Mouse (Mus musculus) lung, embryonic 15.5 days (tissue): ENCODE data around the gene Hyal2. TPM values are rescaled to one million over a fixed set of nuclear protein-coding genes. Genes with fewer than 3 reads are reported as not detected.
"Not testable (repeated sequence)": the region's sequence is repeated elsewhere in the genome, so short reads cannot be mapped to it uniquely, and the experiment has no call there.

Source experiments
- ATAC-seq: fragments of 200-750 bp; cut with Nextera tagmentation; 2 replicates; pipeline ENCODE4 v1.8.0; 2017; ENCODE audit warnings: moderate number of reproducible peaks, borderline replicate concordance; ENCODE audit not compliant: low FRiP score, low TSS enrichment; ENCODE audit errors: extremely low read depth
- H3K27ac ChIP-seq: fragments of 300-500 bp; sonication (generic); 2 replicates; pipeline ENCODE4 v1.5.1; 2015; ENCODE audit warnings: moderate library complexity, mild to moderate bottlenecking, inconsistent platforms
- H3K27me3 ChIP-seq: fragments of 300-500 bp; sonication (generic); 2 replicates; pipeline ENCODE4 v1.6.1; 2015; ENCODE audit warnings: inconsistent platforms
- H3K36me3 ChIP-seq: fragments of 300-500 bp; sonication (generic); 2 replicates; pipeline ENCODE4 v1.6.1; 2015; ENCODE audit warnings: inconsistent platforms
- H3K4me1 ChIP-seq: fragments of 300-500 bp; sonication (generic); 2 replicates; pipeline ENCODE4 v1.6.1; 2015; ENCODE audit warnings: inconsistent platforms
- H3K4me2 ChIP-seq: fragments of 300-500 bp; sonication (generic); 2 replicates; pipeline ENCODE4 v1.6.1; 2015; ENCODE audit warnings: inconsistent platforms, mild to moderate bottlenecking, moderate library complexity
- H3K4me3 ChIP-seq: fragments of 300-500 bp; sonication (generic); 2 replicates; pipeline ENCODE4 v1.5.1; 2015; ENCODE audit warnings: mild to moderate bottlenecking, inconsistent platforms
- H3K9ac ChIP-seq: fragments of 300-500 bp; sonication (generic); 2 replicates; pipeline ENCODE4 v1.6.1; 2015; ENCODE audit warnings: inconsistent platforms
- H3K9me3 ChIP-seq: fragments of 300-500 bp; sonication (generic); 2 replicates; pipeline ENCODE4 v1.6.1; 2016; ENCODE audit warnings: inconsistent platforms
- WGBS: fragments of 180-500 bp; shearing (Covaris S2); methylation state at CpG from one replicate; pipeline ENCODE4 v1.1.7; 2015; 5-methylcytosine and 5-hydroxymethylcytosine counted together
- polyA plus RNA-seq: library from polyadenylated mRNA; unstranded; fragments of >200 nt; fragmentation: Nextera tagmentation; extraction: Ambion mirVana; gene quantifications from 2 replicates; pipeline ENCODE4 v1.2.1, GENCODE M21; 2015

Hyal2 gene
- polyA plus RNA-seq, 1 experiment from 2014 or later: 105 TPM

- Histone ChIP-seq H3K27me3 (no peaks in the 10 kb centered on the region), H3K9me3 (no peaks in the 10 kb centered on the region), H3K4me2 (peak overlapping the region; percentile 96), H3K4me1 (peaks cover 43% of the 10 kb centered on the region), H3K36me3 (peaks cover 46% of the 10 kb centered on the region), H3K9ac (peak overlapping the region; percentile 85; the same call in 1 of the 2 replicates), H3K4me3 (peak overlapping the region; percentile 78), H3K27ac (0 out of 2 replicates have a peak overlapping the region, but pooled peaks have one; percentile 98)
- 67% methylated on average over 3 of the region's 3 CpGs for WGBS
- ATAC-seq: no peak
Measured at GRCm38 (mm10) chr9:107556346-107556745, 11.4 kb upstream of the Hyal2 start.

GRCm38 (mm10) chr9:107563029-107563581 is 4.6 kb upstream of the Hyal2 start, which contains the start of gene Tusc2:
Tusc2 (plus strand) TSS chr9:107563255.
- WGBS: 2% methylated on average over 46 of the region's 46 CpGs
- ATAC-seq: peak; percentile 93
- Histone ChIP-seq H3K27me3 (no peaks in the 10 kb centered on the region), H3K27ac (peak within 1 kb of the TSS; percentile 56), H3K36me3 (peaks cover 48% of the 10 kb centered on the region), H3K4me1 (peaks cover 38% of the 10 kb centered on the region), H3K4me3 (peak within 1 kb of the TSS; percentile 90), H3K9me3 (no peaks in the 10 kb centered on the region), H3K4me2 (peak within 1 kb of the TSS; percentile 82), H3K9ac (peak within 1 kb of the TSS; percentile 77)

- Histone ChIP-seq H3K4me2 (peak overlapping the region; percentile 82), H3K36me3 (peaks cover 24% of the 10 kb centered on the region), H3K27ac (0 out of 2 replicates have a peak overlapping the region, but pooled peaks have one; percentile 8), H3K4me1 (peaks cover 49% of the 10 kb centered on the region), H3K4me3 (peak overlapping the region; percentile 17)
- not testable (repeated sequence) for H3K27me3 ChIP-seq, H3K9me3 ChIP-seq, H3K9ac ChIP-seq, ATAC-seq
- 43% methylated on average over 5 of the region's 5 CpGs for WGBS
Measured at GRCm38 (mm10) chr9:107565556-107565955, 2.2 kb upstream of the Hyal2 start.

- Histone ChIP-seq H3K27ac (peak overlapping the region; percentile 90), H3K27me3 (no peaks in the 10 kb centered on the region), H3K9ac (no peak overlapping the region), H3K4me2 (peak overlapping the region; percentile 82), H3K4me3 (peak overlapping the region; percentile 17; the same call in 1 of the 2 replicates), H3K4me1 (peaks cover 55% of the 10 kb centered on the region), H3K36me3 (peaks cover 23% of the 10 kb centered on the region), H3K9me3 (no peaks in the 10 kb centered on the region)
- 52% methylated on average over 15 of the region's 15 CpGs for WGBS
- ATAC-seq: no peak
Measured at GRCm38 (mm10) chr9:107566041-107566709, 1.6 kb upstream of the Hyal2 start.

GRCm38 (mm10) chr9:107566855-107567254 is 890 bp upstream of the Hyal2 start:
- peak overlapping the region; percentile 17; the same call in 1 of the 2 replicates for H3K4me3 ChIP-seq
- 72% methylated on average over 3 of the region's 3 CpGs for WGBS
- no peaks in the 10 kb centered on the region for H3K9me3 ChIP-seq
- peaks cover 23% of the 10 kb centered on the region for H3K36me3 ChIP-seq
- no peaks in the 10 kb centered on the region for H3K27me3 ChIP-seq
- H3K4me1 ChIP-seq: peaks cover 60% of the 10 kb centered on the region
- peak; percentile 19 for ATAC-seq
- no peak overlapping the region for H3K9ac ChIP-seq
- H3K27ac ChIP-seq: peak overlapping the region; percentile 90
- peak overlapping the region; percentile 82; the same call in 1 of the 2 replicates for H3K4me2 ChIP-seq

GRCm38 (mm10) chr9:107568331-107569261 is 851 bp downstream of the Hyal2 start:
- H3K4me2 ChIP-seq: peak overlapping the region; percentile 73
- H3K27me3 ChIP-seq: no peaks in the 10 kb centered on the region
- no peaks in the 10 kb centered on the region for H3K9me3 ChIP-seq
- peaks cover 51% of the 10 kb centered on the region for H3K4me1 ChIP-seq
- H3K27ac ChIP-seq: peak overlapping the region; percentile 90
- H3K9ac ChIP-seq: peak overlapping the region; percentile 66
- H3K4me3 ChIP-seq: peak overlapping the region; percentile 73
- WGBS: 0% methylated on average over 41 of the region's 41 CpGs
- peaks cover 33% of the 10 kb centered on the region for H3K36me3 ChIP-seq
- ATAC-seq: peak; percentile 85

GRCm38 (mm10) chr9:107569270-107569669 is 1.5 kb downstream of the Hyal2 start:
- peak overlapping the region; percentile 73 for H3K4me3 ChIP-seq
- no peaks in the 10 kb centered on the region for H3K9me3 ChIP-seq
- peaks cover 36% of the 10 kb centered on the region for H3K36me3 ChIP-seq
- ATAC-seq: peak; percentile 6; the same call in 1 of the 2 replicates
- peak overlapping the region; percentile 90 for H3K27ac ChIP-seq
- H3K27me3 ChIP-seq: no peaks in the 10 kb centered on the region
- H3K9ac ChIP-seq: peak overlapping the region; percentile 66
- H3K4me2 ChIP-seq: peak overlapping the region; percentile 73
- peaks cover 44% of the 10 kb centered on the region for H3K4me1 ChIP-seq
- 0% methylated on average over 23 of the region's 23 CpGs for WGBS

GRCm38 (mm10) chr9:107570016-107570415 is 2.3 kb downstream of the Hyal2 start:
- Histone ChIP-seq H3K27ac (peak overlapping the region; percentile 90), H3K9me3 (no peaks in the 10 kb centered on the region), H3K4me1 (peaks cover 44% of the 10 kb centered on the region), H3K36me3 (peaks cover 38% of the 10 kb centered on the region), H3K4me3 (peak overlapping the region; percentile 73), H3K4me2 (peak overlapping the region; percentile 73), H3K9ac (peak overlapping the region; percentile 66), H3K27me3 (no peaks in the 10 kb centered on the region)
- 20% methylated on average over 13 of the region's 13 CpGs for WGBS
- no peak for ATAC-seq

GRCm38 (mm10) chr9:107570845-107571244 is 3.1 kb downstream of the Hyal2 start:
- WGBS: 74% methylated on average over 21 of the region's 21 CpGs
- Histone ChIP-seq H3K4me1 (peaks cover 48% of the 10 kb centered on the region), H3K36me3 (peaks cover 35% of the 10 kb centered on the region), H3K4me2 (peak overlapping the region; percentile 73), H3K9ac (peak overlapping the region; percentile 66; the same call in 1 of the 2 replicates), H3K27me3 (no peaks in the 10 kb centered on the region), H3K9me3 (no peaks in the 10 kb centered on the region), H3K27ac (peak overlapping the region; percentile 3; the same call in 1 of the 2 replicates), H3K4me3 (peak overlapping the region; percentile 73)
- ATAC-seq: no peak

- no peak overlapping the region for H3K9ac ChIP-seq
- no peaks in the 10 kb centered on the region for H3K9me3 ChIP-seq
- H3K4me1 ChIP-seq: peaks cover 49% of the 10 kb centered on the region
- WGBS: 83% methylated on average over 22 of the region's 22 CpGs
- peak overlapping the region; percentile 73 for H3K4me2 ChIP-seq
- ATAC-seq: no peak
- H3K36me3 ChIP-seq: peaks cover 35% of the 10 kb centered on the region
- H3K27ac ChIP-seq: no peak overlapping the region
- H3K4me3 ChIP-seq: 0 out of 2 replicates have a peak overlapping the region, but pooled peaks have one; percentile 73
- no peaks in the 10 kb centered on the region for H3K27me3 ChIP-seq
Measured at GRCm38 (mm10) chr9:107571534-107572326, 4.0 kb downstream of the Hyal2 start.

- Histone ChIP-seq H3K27ac (no peak overlapping the region), H3K9ac (no peak overlapping the region), H3K4me1 (peaks cover 49% of the 10 kb centered on the region), H3K36me3 (peaks cover 35% of the 10 kb centered on the region), H3K27me3 (no peaks in the 10 kb centered on the region), H3K9me3 (no peaks in the 10 kb centered on the region), H3K4me2 (no peak overlapping the region), H3K4me3 (no peak overlapping the region)
- WGBS: 84% methylated on average over 2 of the region's 2 CpGs
- ATAC-seq: no peak
Measured at GRCm38 (mm10) chr9:107572327-107572662, 4.5 kb downstream of the Hyal2 start.
